ENCODE assay signal across 14 mouse cellular contexts in the genomic region with DNA sequence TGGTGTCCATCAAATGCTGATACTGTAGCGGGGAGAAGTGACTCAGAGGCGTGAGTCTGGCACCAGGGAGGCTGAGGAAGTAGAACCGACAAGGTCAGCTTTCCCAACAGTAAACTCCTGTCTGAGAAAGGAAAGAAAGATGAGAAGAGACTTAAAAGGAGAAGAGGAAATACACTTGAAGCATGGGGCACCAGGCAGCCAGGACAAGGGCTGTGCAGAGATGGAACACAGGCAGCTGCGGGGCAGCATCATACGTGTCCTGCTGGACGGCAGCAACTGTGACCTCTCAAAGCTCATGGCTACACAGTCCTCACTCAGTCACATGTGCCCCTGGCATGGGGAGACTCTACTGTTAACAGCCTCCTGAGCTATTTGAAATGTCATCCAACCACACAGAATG. TPM values are rescaled to one million over a fixed set of nuclear protein-coding genes. Genes with fewer than 3 reads are reported as not detected.
DNase-seq lines count a peak whose midpoint lies in the region; ATAC-seq lines count a peak whose summit lies in the region.
"Had no signal": no experiment of that assay in that cellular context is flagged by ENCODE, and none has a peak within 500 bp of the region (broad histone marks: within the 10 kb centered on the region; RNA-seq: fewer than 3 reads in every experiment).

No protein-coding gene starts in this region.

- intact Hi-C loops in heart, postnatal 14 days (cut with DNase I) = no loop called here

- H3K36me3 ChIP-seq in heart, embryonic 11.5 days (ENCODE audit: control insufficient read depth, insufficient read depth, low read length) = no peaks in the 10 kb centered on the region
- H3K36me3 ChIP-seq: forebrain, embryonic 15.5 days; midbrain, embryonic 12.5 days; neural tube, embryonic 12.5 days had no signal

- no peak for DNase-seq in heart, postnatal 14 days
- peak; percentile 84 for DNase-seq in 3T3-L1 (ENCODE audit: low read depth, low spot score)
- peak; percentile 74 for DNase-seq in adrenal gland, postnatal 14 days
- peak; percentile 39 for DNase-seq in heart, postnatal 4 days
- no peak for DNase-seq in kidney, postnatal 4 days
- DNase-seq in cerebellum, postnatal 25 days = no peak
- DNase-seq: cerebellum, adult 11 months; kidney, postnatal 25 days had no signal

- no peak overlapping the region for H3K4me2 ChIP-seq in heart, embryonic 11.5 days
- H3K4me2 ChIP-seq: forebrain, embryonic 15.5 days; midbrain, embryonic 12.5 days; neural tube, embryonic 12.5 days had no signal

- H3K4me3 ChIP-seq in heart, embryonic 11.5 days (ENCODE audit: low read depth, low read length) = no peak overlapping the region
- H3K4me3 ChIP-seq: forebrain, embryonic 15.5 days; midbrain, embryonic 12.5 days; neural tube, embryonic 12.5 days had no signal

- WGBS in heart, embryonic 11.5 days (ENCODE audit: insufficient replicate concordance) = 32% methylated on average over 6 of the region's 6 CpGs

- no peak for ATAC-seq in heart, embryonic 11.5 days (replicated peaks; ENCODE audit: insufficient number of reproducible peaks, low FRiP score, low TSS enrichment)
- ATAC-seq in cerebellum, adult (ENCODE audit: insufficient number of reproducible peaks, low FRiP score, low TSS enrichment) = no peak
- ATAC-seq: forebrain, embryonic 15.5 days; inflammation-experienced regulatory T-cells, adult 6 months had no signal

- H3K27ac ChIP-seq in heart, embryonic 11.5 days (ENCODE audit: low read depth, low read length) = peak overlapping the region; percentile 67
- H3K27ac ChIP-seq: forebrain, embryonic 15.5 days; midbrain, embryonic 12.5 days; neural tube, embryonic 12.5 days had no signal

- no peaks in the 10 kb centered on the region for H3K27me3 ChIP-seq in heart, embryonic 11.5 days (ENCODE audit: control insufficient read depth, insufficient read depth, low read length)
- H3K27me3 ChIP-seq: forebrain, embryonic 15.5 days; midbrain, embryonic 12.5 days; neural tube, embryonic 12.5 days had no signal

- H3K4me1 ChIP-seq in heart, embryonic 11.5 days (ENCODE audit: control insufficient read depth, insufficient read depth, low read length) = peaks cover 52% of the 10 kb centered on the region
- H3K4me1 ChIP-seq: forebrain, embryonic 15.5 days; midbrain, embryonic 12.5 days; neural tube, embryonic 12.5 days had no signal

- no peaks in the 10 kb centered on the region for H3K9me3 ChIP-seq in heart, embryonic 11.5 days (replicated peaks; ENCODE audit: control insufficient read depth, low read length)
- H3K9me3 ChIP-seq: forebrain, embryonic 15.5 days; midbrain, embryonic 12.5 days; neural tube, embryonic 12.5 days had no signal

- H3K9ac ChIP-seq in heart, embryonic 11.5 days (ENCODE audit: low read depth, low read length) = no peak overlapping the region
- H3K9ac ChIP-seq: forebrain, embryonic 15.5 days; midbrain, embryonic 12.5 days; neural tube, embryonic 12.5 days had no signal

RNA-seq across cellular contexts. Expression of a gene that starts 54.1 kb away (rescaled TPM):
- 55.0 and 60.0 TPM in 2 replicates for polyA plus RNA-seq in heart, embryonic 11.5 days (2014; fragmentation: Nextera tagmentation; extraction: Ambion mirVana)
- total RNA-seq in heart, postnatal 14 days (2021) = 100 to 1,000 TPM; 156 to 165 TPM
- 74.1 and 84.3 TPM in 2 replicates for total RNA-seq in adrenal gland, postnatal 14 days (2021)
- 100 to 1,000 TPM; 136 to 147 TPM for total RNA-seq in heart, postnatal 4 days (2021)

Comparison
In these comparisons a context has a peak if more than half of its experiments do, and no peak if none do; other contexts are left out.
1. DNase-seq: peak in 3T3-L1 (single experiment), adrenal gland, postnatal 14 days (single experiment) and heart, postnatal 4 days (single experiment); none in heart, postnatal 14 days (0 of 2), kidney, postnatal 4 days (0 of 2) and cerebellum, postnatal 25 days (0 of 2).